Mouse (Mus musculus) liver, embryonic 14.5 days (tissue): ENCODE measurements around the gene Ifnar2. TPM values are rescaled to one million over a fixed set of nuclear protein-coding genes. Genes with fewer than 3 reads are reported as not detected.

Source experiments
- ATAC-seq: fragments of 200-750 bp; cut with Nextera tagmentation; 2 replicates; pipeline ENCODE4 v1.8.0; 2017; ENCODE audit warnings: moderate number of reproducible peaks, mild to moderate bottlenecking, moderate library complexity; ENCODE audit not compliant: insufficient read depth
- DNase-seq, 3 experiments: peaks; one replicate each; pipeline ENCODE4 v3.0.0-alpha.2; 2012 to 2013; ENCODE audit warnings: low read depth in 3 of 3, low spot score in 3 of 3
- H3K27ac ChIP-seq: fragments of 300-500 bp; sonication (generic); 2 replicates; pipeline ENCODE4 v1.5.1; 2014; ENCODE audit warnings: moderate library complexity, mild to moderate bottlenecking, control low read depth, inconsistent platforms
- H3K27me3 ChIP-seq: fragments of 300-500 bp; sonication (generic); 2 replicates; pipeline ENCODE4 v1.6.1; 2014; ENCODE audit warnings: mild to moderate bottlenecking, low read length, moderate library complexity; ENCODE audit not compliant: control insufficient read depth, insufficient read depth
- H3K36me3 ChIP-seq: fragments of 300-500 bp; sonication (generic); replicated peaks from 2 replicates; pipeline ENCODE4 v1.6.1; 2014; ENCODE audit warnings: low read depth; ENCODE audit not compliant: control insufficient read depth, insufficient read depth
- H3K4me1 ChIP-seq, 2 experiments: fragments of 200-500 bp in 1 of 2; fragments of 300-500 bp in 1 of 2; sonication (generic) in 1 of 2; replicated peaks; 2 replicates each; pipeline ENCODE4 v1.6.1; 2012 to 2014; ENCODE audit warnings: antibody characterized with exemption in 1 of 2, inconsistent platforms in 1 of 2, low read length in 1 of 2; ENCODE audit not compliant: control insufficient read depth in 2 of 2, insufficient read depth in 2 of 2
- H3K4me2 ChIP-seq: fragments of 300-500 bp; sonication (generic); 2 replicates; pipeline ENCODE4 v1.6.1; 2014; ENCODE audit warnings: low read depth, mild to moderate bottlenecking, control low read depth, moderate library complexity
- H3K4me3 ChIP-seq, 2 experiments: fragments of 200-500 bp in 1 of 2; fragments of 300-500 bp in 1 of 2; sonication (generic) in 1 of 2; 2 replicates each; pipeline ENCODE4 v1.5.1; 2012 to 2014; ENCODE audit warnings: low read depth in 2 of 2, low read length in 2 of 2, mild to moderate bottlenecking in 2 of 2, control low read depth in 1 of 2, inconsistent platforms in 1 of 2, moderate library complexity in 1 of 2; ENCODE audit not compliant: insufficient read depth in 1 of 2
- H3K9ac ChIP-seq: fragments of 300-500 bp; sonication (generic); replicated peaks from 2 replicates; pipeline ENCODE4 v1.6.1; 2014; ENCODE audit warnings: mild to moderate bottlenecking, control low read depth, moderate library complexity
- H3K9me3 ChIP-seq: fragments of 300-500 bp; sonication (generic); 2 replicates; pipeline ENCODE4 v1.6.1; 2016; ENCODE audit warnings: low read length, mixed read lengths; ENCODE audit not compliant: control insufficient read depth
- CTCF ChIP-seq: IDR thresholded peaks from 2 replicates; pipeline ENCODE4 v1.5.1; 2016; ENCODE audit warnings: antibody characterized with exemption, low read depth, control low read depth
- EP300 ChIP-seq: IDR thresholded peaks from 2 replicates; pipeline ENCODE4 v1.6.1; 2016; ENCODE audit warnings: antibody characterized with exemption, low read depth
- WGBS: fragments of 180-500 bp; shearing (Covaris S2); extraction: QIAGEN DNeasy Blood & Tissue Kit; methylation state at CpG from one replicate; pipeline ENCODE4 v1.1.7; 2014; ENCODE audit not compliant: insufficient replicate concordance; 5-methylcytosine and 5-hydroxymethylcytosine counted together
- polyA plus RNA-seq, 2 experiments: library from polyadenylated mRNA; depleted of rRNA in 1 of 2; stranded (reverse) in 1 of 2; unstranded in 1 of 2; fragments of >200 nt; fragmentation: Nextera tagmentation in 1 of 2; extraction: Ambion mirVana in 1 of 2; gene quantifications; 2 replicates each; pipeline versions ENCODE4 v1.2.1 to v1.2.3; 2012 to 2014

Gene Ifnar2
- polyA plus RNA-seq, 2 experiments: 33.1 to 68.4 TPM

DNA sequence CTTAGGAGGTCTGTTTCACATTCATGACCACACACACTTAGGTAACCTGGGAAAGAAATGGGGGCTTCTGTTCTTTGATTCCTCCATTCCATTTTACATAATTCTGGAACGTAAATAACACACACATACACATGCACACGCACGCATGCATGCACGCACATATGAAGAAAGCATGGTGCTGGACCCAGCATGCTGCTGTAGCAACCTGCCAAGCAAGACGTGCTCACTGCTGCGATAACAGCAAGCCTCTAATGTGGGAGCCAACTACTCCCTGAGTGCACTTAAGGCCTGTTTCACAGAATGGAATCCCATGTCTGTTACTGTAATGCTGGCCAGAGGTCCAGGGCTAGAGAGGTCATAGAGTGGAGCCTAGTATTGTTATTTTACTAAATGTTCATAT, 19.4 kb upstream of the Ifnar2 start:
- Histone ChIP-seq H3K27me3 (no peaks in the 10 kb centered on the region), H3K27ac (peak overlapping the region; percentile 96), H3K36me3 (no peaks in the 10 kb centered on the region), H3K9me3 (no peaks in the 10 kb centered on the region), H3K9ac (peak overlapping the region; percentile 71), H3K4me1 (peaks cover 26 to 40% of the 10 kb centered on the region in 2 experiments), H3K4me2 (peak overlapping the region; percentile 75), H3K4me3 (peak overlapping the region; percentile 26 to 44; a peak in 3 of 4 replicates)
- no peak for TF ChIP-seq CTCF
- no peak for TF ChIP-seq EP300
- ATAC-seq (peak; percentile 76), DNase-seq (no peak)
- 48% methylated on average over 6 of the region's 6 CpGs for WGBS

DNA sequence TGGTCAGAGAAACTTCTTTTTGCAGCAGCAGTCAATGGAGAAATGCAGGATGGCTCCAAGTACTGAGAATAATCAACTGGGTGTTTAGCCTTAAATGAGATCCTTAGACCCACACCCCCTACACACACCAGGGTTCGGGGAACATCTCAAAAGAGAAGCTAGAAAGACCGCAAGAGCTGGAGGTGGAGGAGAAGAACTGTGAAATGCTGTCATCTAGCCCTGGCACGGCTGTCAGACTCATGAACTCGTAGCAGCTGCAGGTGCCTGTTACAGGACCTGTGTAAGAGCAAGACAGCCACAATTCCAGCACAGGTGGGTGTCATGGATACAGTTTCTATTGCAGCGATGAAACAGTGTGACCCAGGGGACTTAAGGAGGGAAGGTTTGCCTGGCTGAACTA, 18.9 kb upstream of the Ifnar2 start:
- ATAC-seq (no peak), DNase-seq (no peak)
- Histone ChIP-seq H3K4me2 (peak overlapping the region; percentile 75), H3K36me3 (no peaks in the 10 kb centered on the region), H3K4me3 (no peak overlapping the region), H3K27ac (peak overlapping the region; percentile 96), H3K4me1 (peaks cover 26 to 41% of the 10 kb centered on the region in 2 experiments), H3K9me3 (no peaks in the 10 kb centered on the region), H3K27me3 (no peaks in the 10 kb centered on the region), H3K9ac (peak overlapping the region; percentile 71)
- 63% methylated on average over 5 of the region's 5 CpGs for WGBS
- TF ChIP-seq EP300 (no peak), CTCF (no peak)

DNA sequence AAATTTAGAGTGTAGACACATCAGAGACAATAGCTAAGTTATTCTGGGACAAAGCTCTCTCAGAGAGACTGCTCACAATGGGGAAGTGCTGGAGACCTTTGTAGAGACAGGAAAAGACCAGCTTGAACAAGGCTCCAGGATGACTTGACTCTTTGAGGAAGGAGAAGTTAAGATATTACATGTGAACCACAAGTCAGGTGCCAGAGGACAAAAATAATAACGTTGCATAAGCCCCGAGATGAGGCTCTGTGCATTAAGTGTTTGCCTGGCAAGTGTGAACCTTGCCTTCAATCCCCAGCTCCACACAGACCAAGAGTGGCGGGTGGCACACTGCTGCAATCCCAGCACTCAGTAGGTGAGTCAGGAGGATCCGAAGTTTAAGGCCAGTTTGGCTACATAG, 18.0 kb upstream of the Ifnar2 start:
- Histone ChIP-seq H3K9me3 (no peaks in the 10 kb centered on the region), H3K4me2 (no peak overlapping the region), H3K9ac (no peak overlapping the region; the same call in 1 of the 2 replicates), H3K36me3 (no peaks in the 10 kb centered on the region), H3K27me3 (no peaks in the 10 kb centered on the region), H3K4me3 (no peak overlapping the region), H3K4me1 (peaks cover 26 to 48% of the 10 kb centered on the region in 2 experiments), H3K27ac (peak overlapping the region; percentile 96)
- no peak for ATAC-seq
- 40% methylated on average over 4 of the region's 4 CpGs for WGBS
- TF ChIP-seq EP300: no peak
- TF ChIP-seq CTCF: no peak
- no peak for DNase-seq

DNA sequence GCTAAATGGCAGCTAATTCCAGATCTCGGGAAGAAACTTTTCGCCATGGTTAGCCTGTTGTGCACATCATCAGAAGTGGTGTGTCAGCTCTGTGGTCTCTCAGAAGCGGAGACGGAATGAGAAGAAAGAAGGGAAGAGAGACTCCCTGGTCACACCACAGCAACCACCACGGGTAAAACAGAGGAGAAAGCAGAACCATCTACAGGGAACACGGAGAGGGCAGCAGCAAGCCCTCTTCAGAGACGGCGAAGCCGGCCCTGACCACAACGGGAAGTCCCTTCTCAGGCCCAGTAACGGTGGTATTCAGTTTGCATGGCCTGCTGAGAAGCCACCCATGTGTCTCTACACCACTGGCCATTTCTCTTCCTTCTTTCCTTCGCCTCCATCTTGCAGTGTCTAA, 17.4 kb upstream of the Ifnar2 start:
- DNase-seq (no peak), ATAC-seq (no peak)
- Histone ChIP-seq H3K4me3 (no peak overlapping the region), H3K9ac (no peak overlapping the region; the same call in 1 of the 2 replicates), H3K9me3 (no peaks in the 10 kb centered on the region), H3K27ac (peak overlapping the region; percentile 96), H3K27me3 (no peaks in the 10 kb centered on the region), H3K36me3 (no peaks in the 10 kb centered on the region), H3K4me1 (peaks cover 26 to 51% of the 10 kb centered on the region in 2 experiments), H3K4me2 (no peak overlapping the region; the same call in 1 of the 2 replicates)
- TF ChIP-seq EP300 (no peak), CTCF (no peak)
- 35% methylated on average over 12 of the region's 12 CpGs for WGBS

DNA sequence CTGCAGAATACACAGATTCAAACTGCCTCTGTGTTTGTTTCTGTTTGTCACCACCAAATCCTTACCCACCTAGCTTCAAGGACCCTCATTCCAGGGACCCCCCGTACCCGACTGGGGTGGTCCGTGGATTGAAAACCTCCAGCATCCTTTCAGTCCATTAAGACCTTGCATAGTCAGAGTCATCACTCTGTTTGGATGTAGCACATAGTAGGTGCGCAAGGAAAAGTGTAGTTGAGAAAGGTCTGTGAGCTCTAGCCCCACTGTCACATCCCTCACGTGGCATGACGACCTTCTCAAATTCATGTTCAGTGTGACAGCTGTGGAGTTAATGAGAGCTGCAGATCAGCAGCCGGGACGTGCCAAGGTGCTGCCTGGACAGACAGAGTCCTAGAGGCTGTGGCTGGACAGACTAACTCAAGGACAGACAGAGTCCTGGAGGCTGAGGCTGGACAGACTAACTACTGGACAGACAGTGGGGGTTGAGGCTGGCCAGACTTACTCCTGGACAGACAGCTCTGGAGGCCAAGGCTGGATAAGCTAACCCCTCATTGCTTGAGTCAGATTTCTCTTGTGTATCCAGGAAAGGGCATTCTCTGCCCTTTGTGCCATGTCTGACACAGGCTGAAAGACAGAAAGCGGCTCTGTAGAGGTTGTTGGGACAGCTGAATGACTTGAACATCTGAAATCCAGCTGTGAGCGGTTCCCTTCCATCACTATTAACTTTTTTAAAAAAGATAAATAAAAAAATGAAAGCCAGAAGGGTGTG, 15.6 kb upstream of the Ifnar2 start:
- peaks cover 26 to 54% of the 10 kb centered on the region in 2 experiments for H3K4me1 ChIP-seq
- no peak overlapping the region; the same call in 1 of the 2 replicates for H3K27ac ChIP-seq
- no peaks in the 10 kb centered on the region for H3K27me3 ChIP-seq
- TF ChIP-seq EP300 (no peak), CTCF (no peak)
- H3K9me3 ChIP-seq: no peaks in the 10 kb centered on the region
- 76% methylated on average over 10 of the region's 10 CpGs for WGBS
- DNase-seq (no peak), ATAC-seq (no peak)
- no peaks in the 10 kb centered on the region for H3K36me3 ChIP-seq
- H3K4me3 ChIP-seq: no peak overlapping the region
- H3K4me2 ChIP-seq: no peak overlapping the region
- H3K9ac ChIP-seq: no peak overlapping the region
